Mouse (Mus musculus) kidney, postnatal 0 days (tissue): Measurements from ENCODE around the gene Dnlz. TPM values are rescaled to one million over a fixed set of nuclear protein-coding genes. Genes with fewer than 3 reads are reported as not detected.

Experiments used
- ATAC-seq: fragments of 200-750 bp; cut with Nextera tagmentation; replicated peaks from 2 replicates; pipeline ENCODE4 v1.8.0; 2017; ENCODE audit warnings: low read depth, moderate number of reproducible peaks, moderate TSS enrichment, moderate library complexity; ENCODE audit not compliant: low FRiP score
- DNase-seq: peaks from one replicate; pipeline ENCODE4 v3.0.0-alpha.2; 2016; ENCODE audit warnings: low spot score
- H3K27ac ChIP-seq: fragments of 300-500 bp; sonication (generic); 2 replicates; pipeline ENCODE4 v1.5.1; 2014; ENCODE audit warnings: mild to moderate bottlenecking
- H3K27me3 ChIP-seq: fragments of 300-500 bp; sonication (generic); 2 replicates; pipeline ENCODE4 v1.6.1; 2014; ENCODE audit warnings: low read length, mixed read lengths; ENCODE audit not compliant: insufficient read depth
- H3K36me3 ChIP-seq: fragments of 300-500 bp; sonication (generic); 2 replicates; pipeline ENCODE4 v1.6.1; 2014; ENCODE audit warnings: low read length, mixed read lengths; ENCODE audit not compliant: insufficient read depth
- H3K4me1 ChIP-seq: fragments of 300-500 bp; sonication (generic); replicated peaks from 2 replicates; pipeline ENCODE4 v1.6.1; 2014; ENCODE audit warnings: antibody characterized with exemption, low read length, mixed read lengths; ENCODE audit not compliant: insufficient read depth
- H3K4me2 ChIP-seq: fragments of 300-500 bp; sonication (generic); 2 replicates; pipeline ENCODE4 v1.6.1; 2014; ENCODE audit warnings: mild to moderate bottlenecking, low read length, moderate library complexity, mixed read lengths
- H3K4me3 ChIP-seq: fragments of 300-500 bp; sonication (generic); replicated peaks from 2 replicates; pipeline ENCODE4 v1.5.1; 2014; ENCODE audit warnings: low read depth, low read length
- H3K9ac ChIP-seq: fragments of 300-500 bp; sonication (generic); 2 replicates; pipeline ENCODE4 v1.6.1; 2014; ENCODE audit warnings: low read depth, low read length
- H3K9me3 ChIP-seq: fragments of 300-500 bp; sonication (generic); replicated peaks from 2 replicates; pipeline ENCODE4 v1.6.1; 2016; ENCODE audit warnings: low read length, inconsistent platforms, mixed read lengths
- CTCF ChIP-seq: IDR thresholded peaks from 2 replicates; pipeline ENCODE4 v1.5.1; 2016; ENCODE audit warnings: antibody characterized with exemption, low read depth, mild to moderate bottlenecking, moderate library complexity
- WGBS: fragments of 180-500 bp; shearing (Covaris S2); extraction: QIAGEN DNeasy Blood & Tissue Kit; methylation state at CpG from one replicate; pipeline ENCODE4 v1.1.7; 2014; 5-methylcytosine and 5-hydroxymethylcytosine counted together
- polyA plus RNA-seq: library from polyadenylated mRNA; unstranded; fragments of >200 nt; fragmentation: Nextera tagmentation; extraction: Ambion mirVana; gene quantifications from 2 replicates; pipeline ENCODE4 v1.2.1, GENCODE M21; 2015

Dnlz gene
- polyA plus RNA-seq, 1 experiment from 2014 or later = 25.8 TPM

GRCm38 (mm10) chr2:26327852-26328251 is 24.1 kb downstream of the Dnlz start:
- Histone ChIP-seq H3K27ac (no peak overlapping the region), H3K4me2 (no peak overlapping the region), H3K4me1 (no peaks in the 10 kb centered on the region), H3K27me3 (no peaks in the 10 kb centered on the region), H3K9ac (no peak overlapping the region), H3K4me3 (no peak overlapping the region), H3K9me3 (no peaks in the 10 kb centered on the region), H3K36me3 (peaks cover 63% of the 10 kb centered on the region)
- DNase-seq (peak; percentile 38), ATAC-seq (no peak)
- TF ChIP-seq CTCF = no peak
- 93% methylated on average over 4 of the region's 4 CpGs for WGBS

GRCm38 (mm10) chr2:26325386-26326181 is 26.3 kb downstream of the Dnlz start:
- no peak overlapping the region for H3K9ac ChIP-seq
- H3K4me1 ChIP-seq = no peaks in the 10 kb centered on the region
- ATAC-seq (peak; percentile 81), DNase-seq (peak; percentile 88)
- H3K4me2 ChIP-seq = no peak overlapping the region
- no peaks in the 10 kb centered on the region for H3K27me3 ChIP-seq
- peaks cover 52% of the 10 kb centered on the region for H3K36me3 ChIP-seq
- H3K4me3 ChIP-seq = no peak overlapping the region
- H3K9me3 ChIP-seq = no peaks in the 10 kb centered on the region
- TF ChIP-seq CTCF = peak; percentile 93
- WGBS = 68% methylated on average over 15 of the region's 15 CpGs
- H3K27ac ChIP-seq = no peak overlapping the region

DNA sequence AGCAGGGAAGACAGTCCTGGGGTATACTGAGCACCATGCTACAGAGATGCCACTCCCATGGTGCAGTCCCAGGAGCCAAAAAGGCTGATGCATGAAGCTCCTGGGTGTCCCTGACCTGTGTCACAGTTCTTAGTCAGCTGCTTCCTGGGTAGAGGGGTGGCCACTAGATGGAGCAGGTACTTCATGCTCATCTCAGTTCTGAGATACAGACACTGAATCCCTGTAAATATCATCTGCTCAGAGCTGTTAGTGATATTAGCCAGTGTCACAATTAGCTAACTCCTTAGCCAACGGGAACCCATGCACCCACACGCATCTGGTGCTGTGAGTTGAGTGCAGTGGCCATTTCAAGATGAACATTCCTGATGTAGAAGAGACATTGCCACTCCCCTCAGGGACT is 27.0 kb downstream of the Dnlz start:
- Histone ChIP-seq H3K9me3 (no peaks in the 10 kb centered on the region), H3K4me2 (no peak overlapping the region), H3K9ac (no peak overlapping the region), H3K27ac (no peak overlapping the region), H3K36me3 (peaks cover 47% of the 10 kb centered on the region), H3K27me3 (no peaks in the 10 kb centered on the region), H3K4me3 (no peak overlapping the region), H3K4me1 (no peaks in the 10 kb centered on the region)
- no peak for ATAC-seq
- peak; percentile 63 for TF ChIP-seq CTCF
- DNase-seq = no peak
- 72% methylated on average over 2 of the region's 2 CpGs for WGBS

GRCm38 (mm10) chr2:26323589-26324325 is 28.2 kb downstream of the Dnlz start:
- Histone ChIP-seq H3K9me3 (no peaks in the 10 kb centered on the region), H3K4me2 (no peak overlapping the region), H3K27ac (no peak overlapping the region), H3K4me1 (no peaks in the 10 kb centered on the region), H3K27me3 (no peaks in the 10 kb centered on the region), H3K36me3 (peaks cover 46% of the 10 kb centered on the region), H3K9ac (no peak overlapping the region), H3K4me3 (no peak overlapping the region)
- 89% methylated on average over 13 of the region's 13 CpGs for WGBS
- no peak for TF ChIP-seq CTCF
- no peak for ATAC-seq
- no peak for DNase-seq

DNA sequence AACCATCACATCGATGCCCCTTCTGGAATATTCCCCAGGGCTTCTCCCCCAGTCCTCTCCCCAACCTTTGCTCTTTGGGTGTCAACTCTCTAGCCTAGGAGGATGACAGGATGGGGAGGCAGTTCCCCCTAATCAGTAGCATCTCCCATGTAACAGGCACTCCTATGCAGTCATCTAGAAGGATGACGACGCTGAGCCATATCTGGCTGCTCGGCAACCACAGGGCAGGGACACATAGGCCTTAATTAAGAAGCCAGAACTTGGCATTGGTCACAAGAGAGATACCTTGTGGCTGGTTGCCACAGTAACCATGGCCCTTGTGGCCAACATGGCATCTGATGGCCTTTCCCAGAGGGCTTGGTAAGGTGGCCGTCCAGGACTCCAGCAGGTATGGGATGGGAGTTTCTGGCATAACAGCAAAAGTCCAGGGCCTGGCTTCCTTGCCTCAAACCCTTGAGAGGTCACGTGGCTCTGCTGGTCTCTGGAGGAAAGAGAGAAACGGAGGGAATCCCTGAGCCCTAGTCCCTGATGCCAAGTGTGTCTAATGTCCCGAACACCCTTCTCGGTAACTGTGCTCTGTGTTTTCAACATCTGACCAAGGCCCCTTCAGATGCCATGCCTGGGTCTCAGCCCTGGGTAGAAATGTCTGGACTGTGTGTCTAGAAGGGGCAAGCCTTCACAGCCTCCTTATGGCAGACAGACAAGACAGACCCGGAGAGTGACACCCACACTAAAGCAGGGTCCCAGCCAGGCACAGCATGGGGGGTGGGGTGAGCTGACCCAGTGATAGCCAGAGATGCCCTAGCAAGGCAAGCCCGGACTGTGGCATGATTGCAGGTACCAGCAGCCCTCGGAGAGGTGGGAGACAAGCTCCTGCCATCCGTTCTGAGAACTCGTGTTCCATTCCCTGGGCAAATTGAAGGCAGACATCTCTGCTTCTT is 31.4 kb downstream of the Dnlz start:
- DNase-seq (no peak), ATAC-seq (no peak)
- Histone ChIP-seq H3K4me3 (no peak overlapping the region), H3K9me3 (no peaks in the 10 kb centered on the region), H3K4me2 (no peak overlapping the region), H3K9ac (no peak overlapping the region), H3K27ac (no peak overlapping the region), H3K4me1 (0 out of 2 replicates have a peak, but pooled peaks cover 10% of the 10 kb centered on the region), H3K36me3 (peaks cover 27% of the 10 kb centered on the region), H3K27me3 (no peaks in the 10 kb centered on the region)
- no peak for TF ChIP-seq CTCF
- WGBS = 84% methylated on average over 14 of the region's 14 CpGs
